Comparison of ENCODE assay signal across 26 mouse cellular contexts in genomic region chr2:143724720-143725119, GRCm38 (mm10).
DNase-seq lines count a peak whose midpoint lies in the region; ATAC-seq lines count a peak whose summit lies in the region.
"Had no signal": no experiment of that assay in that cellular context is flagged by ENCODE, and none has a peak within 500 bp of the region (broad histone marks: within the 10 kb centered on the region; RNA-seq: fewer than 3 reads in every experiment).

No protein-coding gene starts in this region.

- H3K9me3 ChIP-seq in midbrain, embryonic 13.5 days: no peaks in the 10 kb centered on the region
- H3K9me3 ChIP-seq: forebrain, embryonic 10.5 days; forebrain, embryonic 13.5 days; heart, embryonic 12.5 days; heart, embryonic 15.5 days; hindbrain, embryonic 10.5 days; hindbrain, embryonic 13.5 days; intestine, embryonic 15.5 days had no signal

- H3K4me2 ChIP-seq in midbrain, embryonic 13.5 days (replicated peaks): no peak overlapping the region
- H3K4me2 ChIP-seq: forebrain, embryonic 13.5 days; heart, embryonic 12.5 days; heart, embryonic 15.5 days; hindbrain, embryonic 13.5 days; intestine, embryonic 15.5 days had no signal

- WGBS in midbrain, embryonic 13.5 days: 74% methylated on average over 8 of the region's 8 CpGs

- H3K9ac ChIP-seq in midbrain, embryonic 13.5 days (replicated peaks): no peak overlapping the region
- H3K9ac ChIP-seq: forebrain, embryonic 13.5 days; heart, embryonic 12.5 days; heart, embryonic 15.5 days; hindbrain, embryonic 13.5 days; intestine, embryonic 15.5 days had no signal

- ATAC-seq in megakaryocyte, adult 5-6 weeks (ENCODE audit: poor library complexity, severe bottlenecking): no peak
- no peak for ATAC-seq in midbrain, embryonic 13.5 days
- ATAC-seq: activated CD4-positive, CD25-positive, alpha-beta regulatory T cell, adult 4 months; CD4-positive, CD25-positive, alpha-beta regulatory T cell, adult 4 months; forebrain, embryonic 13.5 days; forebrain, embryonic 16.5 days; hindbrain, embryonic 16.5 days; intestine, embryonic 15.5 days had no signal

- no peaks in the 10 kb centered on the region for H3K4me1 ChIP-seq in midbrain, embryonic 13.5 days (replicated peaks)
- H3K4me1 ChIP-seq: forebrain, embryonic 10.5 days; forebrain, embryonic 13.5 days; heart, embryonic 12.5 days; heart, embryonic 15.5 days; hindbrain, embryonic 10.5 days; hindbrain, embryonic 13.5 days; intestine, embryonic 15.5 days had no signal

- no peaks in the 10 kb centered on the region for H3K27me3 ChIP-seq in midbrain, embryonic 13.5 days
- H3K27me3 ChIP-seq: forebrain, embryonic 13.5 days; heart, embryonic 12.5 days; heart, embryonic 15.5 days; hindbrain, embryonic 13.5 days; intestine, embryonic 15.5 days had no signal

- H3K4me3 ChIP-seq in midbrain, embryonic 13.5 days (replicated peaks): no peak overlapping the region
- H3K4me3 ChIP-seq: forebrain, embryonic 10.5 days; forebrain, embryonic 13.5 days; heart, embryonic 12.5 days; heart, embryonic 15.5 days; hindbrain, embryonic 10.5 days; hindbrain, embryonic 13.5 days; intestine, embryonic 15.5 days had no signal

- no peak overlapping the region for H3K27ac ChIP-seq in midbrain, embryonic 13.5 days
- H3K27ac ChIP-seq: forebrain, embryonic 10.5 days; forebrain, embryonic 13.5 days; heart, embryonic 15.5 days; hindbrain, embryonic 10.5 days; hindbrain, embryonic 13.5 days; intestine, embryonic 15.5 days had no signal

- H3K36me3 ChIP-seq in midbrain, embryonic 13.5 days: no peaks in the 10 kb centered on the region
- H3K36me3 ChIP-seq: forebrain, embryonic 10.5 days; heart, embryonic 12.5 days; heart, embryonic 15.5 days; hindbrain, embryonic 10.5 days; hindbrain, embryonic 13.5 days; intestine, embryonic 15.5 days had no signal

- DNase-seq in ovary, adult 18-20 months (ENCODE audit: low spot score): peak; percentile 16
- no peak for DNase-seq in ovary, postnatal 14 days (ENCODE audit: low spot score)
- DNase-seq in adrenal gland, adult 2 months: peak; percentile 71
- peak; percentile 46 for DNase-seq in adrenal gland, postnatal 10 days
- DNase-seq in adrenal gland, postnatal 36 days: peak; percentile 57 to 58
- DNase-seq: cerebellum, adult 11-12 months; cerebellum, adult 9-10 months; cerebellum, postnatal 14 days; gastrocnemius, postnatal 10 days; gastrocnemius, postnatal 36 days; heart, postnatal 10 days; heart, postnatal 36 days; kidney, adult 11 months had no signal
